Mouse (Mus musculus): ENCODE results near the gene Sh3bgrl2. TPM values are rescaled to one million over a fixed set of nuclear protein-coding genes. Genes with fewer than 3 reads are reported as not detected.

Sh3bgrl2 gene
- polyA plus RNA-seq, 1 experiment from 2014 or later = 8.5 TPM

GRCm38 (mm10) chr9:83545240-83545639 lies 2.9 kb upstream of the Sh3bgrl2 start:
- H3K36me3 ChIP-seq = no peaks in the 10 kb centered on the region
- no peak overlapping the region for H3K4me2 ChIP-seq (replicated peaks)
- no peaks in the 10 kb centered on the region for H3K4me1 ChIP-seq
- no peaks in the 10 kb centered on the region for H3K9me3 ChIP-seq
- no peak overlapping the region for H3K4me3 ChIP-seq
- peaks cover 9% of the 10 kb centered on the region; the same call in 1 of the 2 replicates for H3K27me3 ChIP-seq
- H3K9ac ChIP-seq = no peak overlapping the region
- H3K27ac ChIP-seq = no peak overlapping the region
- ATAC-seq (ENCODE audit: low FRiP score, low read depth) = no peak

GRCm38 (mm10) chr9:83546316-83546715 lies 1.8 kb upstream of the Sh3bgrl2 start:
- H3K9ac ChIP-seq = no peak overlapping the region
- peaks cover 13% of the 10 kb centered on the region; the same call in 1 of the 2 replicates for H3K27me3 ChIP-seq
- no peaks in the 10 kb centered on the region for H3K9me3 ChIP-seq
- WGBS = 82% methylated on average over 7 of the region's 7 CpGs
- no peaks in the 10 kb centered on the region for H3K36me3 ChIP-seq
- no peak overlapping the region for H3K4me2 ChIP-seq (replicated peaks)
- 0 out of 2 replicates have a peak, but pooled peaks cover 5% of the 10 kb centered on the region for H3K4me1 ChIP-seq
- no peak overlapping the region for H3K4me3 ChIP-seq
- H3K27ac ChIP-seq = no peak overlapping the region
- ATAC-seq (ENCODE audit: low FRiP score, low read depth) = no peak

GRCm38 (mm10) chr9:83547229-83547628 lies 898 bp upstream of the Sh3bgrl2 start:
- H3K4me3 ChIP-seq = no peak overlapping the region
- H3K9me3 ChIP-seq = no peaks in the 10 kb centered on the region
- H3K27ac ChIP-seq = no peak overlapping the region
- no peak for ATAC-seq (ENCODE audit: low FRiP score, low read depth)
- H3K27me3 ChIP-seq = peaks cover 13% of the 10 kb centered on the region; the same call in 1 of the 2 replicates
- no peaks in the 10 kb centered on the region for H3K36me3 ChIP-seq
- WGBS = 78% methylated on average over 7 of the region's 7 CpGs
- H3K9ac ChIP-seq = no peak overlapping the region
- no peak overlapping the region; the same call in 1 of the 2 replicates for H3K4me2 ChIP-seq (replicated peaks)
- H3K4me1 ChIP-seq = 0 out of 2 replicates have a peak, but pooled peaks cover 5% of the 10 kb centered on the region

- Histone ChIP-seq H3K4me1 (0 out of 2 replicates have a peak, but pooled peaks cover 5% of the 10 kb centered on the region), H3K9ac (no peak overlapping the region), H3K27ac (no peak overlapping the region), H3K36me3 (no peaks in the 10 kb centered on the region), H3K27me3 (peaks cover 13% of the 10 kb centered on the region; the same call in 1 of the 2 replicates), H3K4me3 (no peak overlapping the region), H3K4me2 (replicated peaks) (no peak overlapping the region), H3K9me3 (no peaks in the 10 kb centered on the region)
- no peak for ATAC-seq (ENCODE audit: low FRiP score, low read depth)
- WGBS = 85% methylated on average over 6 of the region's 6 CpGs
Observed at GRCm38 (mm10) chr9:83549866-83550265, 1.7 kb downstream of the Sh3bgrl2 start.

- ATAC-seq (ENCODE audit: low FRiP score, low read depth) = no peak
- no peaks in the 10 kb centered on the region for H3K36me3 ChIP-seq
- H3K27me3 ChIP-seq = peaks cover 13% of the 10 kb centered on the region; the same call in 1 of the 2 replicates
- 0 out of 2 replicates have a peak, but pooled peaks cover 5% of the 10 kb centered on the region for H3K4me1 ChIP-seq
- no peak overlapping the region for H3K27ac ChIP-seq
- H3K4me2 ChIP-seq (replicated peaks) = no peak overlapping the region
- no peak overlapping the region for H3K9ac ChIP-seq
- no peaks in the 10 kb centered on the region for H3K9me3 ChIP-seq
- no peak overlapping the region for H3K4me3 ChIP-seq
- 60% methylated on average over 7 of the region's 7 CpGs for WGBS
Observed at GRCm38 (mm10) chr9:83551116-83551515, 3.0 kb downstream of the Sh3bgrl2 start.

GRCm38 (mm10) chr9:83551632-83552031 lies 3.5 kb downstream of the Sh3bgrl2 start:
- H3K9me3 ChIP-seq = no peaks in the 10 kb centered on the region
- no peak overlapping the region for H3K4me2 ChIP-seq (replicated peaks)
- WGBS = 79% methylated on average over 6 of the region's 6 CpGs
- no peak overlapping the region for H3K4me3 ChIP-seq
- H3K36me3 ChIP-seq = no peaks in the 10 kb centered on the region
- no peak overlapping the region for H3K27ac ChIP-seq
- H3K27me3 ChIP-seq = peaks cover 13% of the 10 kb centered on the region; the same call in 1 of the 2 replicates
- peaks cover 9% of the 10 kb centered on the region for H3K4me1 ChIP-seq
- H3K9ac ChIP-seq = no peak overlapping the region
- no peak for ATAC-seq (ENCODE audit: low FRiP score, low read depth)

GRCm38 (mm10) chr9:83555580-83555979 lies 7.5 kb downstream of the Sh3bgrl2 start:
- 74% methylated on average over 2 of the region's 2 CpGs for WGBS
- Histone ChIP-seq H3K4me1 (peaks cover 18% of the 10 kb centered on the region), H3K27ac (no peak overlapping the region), H3K9me3 (no peaks in the 10 kb centered on the region), H3K9ac (no peak overlapping the region), H3K36me3 (no peaks in the 10 kb centered on the region), H3K27me3 (0 out of 2 replicates have a peak, but pooled peaks cover 3% of the 10 kb centered on the region), H3K4me2 (replicated peaks) (no peak overlapping the region), H3K4me3 (no peak overlapping the region)
- no peak for ATAC-seq (ENCODE audit: low FRiP score, low read depth)

GRCm38 (mm10) chr9:83556236-83556635 lies 8.1 kb downstream of the Sh3bgrl2 start:
- H3K9ac ChIP-seq = no peak overlapping the region
- H3K4me1 ChIP-seq = peaks cover 14% of the 10 kb centered on the region
- no peak overlapping the region for H3K4me3 ChIP-seq
- no peak overlapping the region for H3K27ac ChIP-seq
- no peaks in the 10 kb centered on the region for H3K9me3 ChIP-seq
- no peaks in the 10 kb centered on the region for H3K36me3 ChIP-seq
- WGBS = 21% methylated on average over 6 of the region's 6 CpGs
- no peak for ATAC-seq (ENCODE audit: low FRiP score, low read depth)
- no peak overlapping the region for H3K4me2 ChIP-seq (replicated peaks)
- 0 out of 2 replicates have a peak, but pooled peaks cover under 1% of the 10 kb centered on the region for H3K27me3 ChIP-seq

GRCm38 (mm10) chr9:83556780-83557771 lies 8.9 kb downstream of the Sh3bgrl2 start:
- Histone ChIP-seq H3K36me3 (no peaks in the 10 kb centered on the region), H3K9ac (no peak overlapping the region), H3K4me2 (replicated peaks) (no peak overlapping the region), H3K4me1 (peaks cover 14% of the 10 kb centered on the region), H3K27me3 (no peaks in the 10 kb centered on the region), H3K27ac (no peak overlapping the region), H3K9me3 (no peaks in the 10 kb centered on the region), H3K4me3 (no peak overlapping the region)
- no peak for ATAC-seq (ENCODE audit: low FRiP score, low read depth)
- WGBS = 35% methylated on average over 10 of the region's 10 CpGs

GRCm38 (mm10) chr9:83560670-83561069 lies 12.5 kb downstream of the Sh3bgrl2 start:
- ATAC-seq (ENCODE audit: low FRiP score, low read depth) = no peak
- Histone ChIP-seq H3K4me3 (no peak overlapping the region), H3K36me3 (no peaks in the 10 kb centered on the region), H3K27me3 (no peaks in the 10 kb centered on the region), H3K9ac (no peak overlapping the region), H3K4me2 (replicated peaks) (no peak overlapping the region), H3K9me3 (no peaks in the 10 kb centered on the region), H3K4me1 (peaks cover 35% of the 10 kb centered on the region), H3K27ac (no peak overlapping the region)
- WGBS = 44% methylated on average over 4 of the region's 4 CpGs

GRCm38 (mm10) chr9:83562889-83563288 lies 14.8 kb downstream of the Sh3bgrl2 start:
- H3K4me1 ChIP-seq = peaks cover 34% of the 10 kb centered on the region

GRCm38 (mm10) chr9:83563808-83564549 lies 15.9 kb downstream of the Sh3bgrl2 start:
- no peak overlapping the region for H3K9ac ChIP-seq
- H3K27me3 ChIP-seq = no peaks in the 10 kb centered on the region
- no peak overlapping the region for H3K4me3 ChIP-seq
- no peaks in the 10 kb centered on the region for H3K9me3 ChIP-seq
- peaks cover 45% of the 10 kb centered on the region for H3K4me1 ChIP-seq
- no peak overlapping the region for H3K4me2 ChIP-seq (replicated peaks)
- 42% methylated on average over 16 of the region's 16 CpGs for WGBS
- no peaks in the 10 kb centered on the region for H3K36me3 ChIP-seq
- H3K27ac ChIP-seq = peak overlapping the region; percentile 22; the same call in 1 of the 2 replicates
- ATAC-seq (ENCODE audit: low FRiP score, low read depth) = no peak

More at GRCm38 (mm10) chr9:83562889-83563288, 14.8 kb downstream of the Sh3bgrl2 start:
- no peak for ATAC-seq (ENCODE audit: low FRiP score, low read depth)
- Histone ChIP-seq H3K4me2 (replicated peaks) (no peak overlapping the region), H3K36me3 (no peaks in the 10 kb centered on the region), H3K9me3 (no peaks in the 10 kb centered on the region), H3K9ac (no peak overlapping the region), H3K27me3 (no peaks in the 10 kb centered on the region), H3K4me3 (no peak overlapping the region), H3K27ac (no peak overlapping the region)
- WGBS = 85% methylated on average over 7 of the region's 7 CpGs

Data from limb, embryonic 13.5 days (tissue).